Mouse (Mus musculus) kidney, embryonic 14.5 days (tissue): ENCODE results near the gene Epb41l2. TPM values are rescaled to one million over a fixed set of nuclear protein-coding genes. Genes with fewer than 3 reads are reported as not detected.

ENCODE experiments used
- ATAC-seq: fragments of 200-750 bp; cut with Nextera tagmentation; 2 replicates; pipeline ENCODE4 v1.8.0; 2017; ENCODE audit warnings: moderate number of reproducible peaks, mild to moderate bottlenecking, moderate TSS enrichment, moderate library complexity; ENCODE audit not compliant: low FRiP score, low TSS enrichment
- H3K27ac ChIP-seq: fragments of 300-500 bp; sonication (generic); 2 replicates; pipeline ENCODE4 v1.5.1; 2014; ENCODE audit warnings: low read depth, mild to moderate bottlenecking, low read length, moderate library complexity, mixed read lengths
- H3K27me3 ChIP-seq: fragments of 300-500 bp; sonication (generic); 2 replicates; pipeline ENCODE4 v1.6.1; 2014; ENCODE audit warnings: mild to moderate bottlenecking, low read length; ENCODE audit not compliant: control insufficient read depth, insufficient read depth
- H3K36me3 ChIP-seq: fragments of 300-500 bp; sonication (generic); 2 replicates; pipeline ENCODE4 v1.6.1; 2014; ENCODE audit warnings: low read length, mixed read lengths; ENCODE audit not compliant: control insufficient read depth, insufficient read depth
- H3K4me1 ChIP-seq: fragments of 300-500 bp; sonication (generic); 2 replicates; pipeline ENCODE4 v1.6.1; 2014; ENCODE audit warnings: low read length, mixed read lengths; ENCODE audit not compliant: control insufficient read depth, insufficient read depth
- H3K4me2 ChIP-seq: fragments of 300-500 bp; sonication (generic); replicated peaks from 2 replicates; pipeline ENCODE4 v1.6.1; 2014; ENCODE audit warnings: low read depth, mild to moderate bottlenecking, low read length
- H3K4me3 ChIP-seq: fragments of 300-500 bp; sonication (generic); 2 replicates; pipeline ENCODE4 v1.5.1; 2014; ENCODE audit warnings: mild to moderate bottlenecking, low read length
- H3K9ac ChIP-seq: fragments of 300-500 bp; sonication (generic); 2 replicates; pipeline ENCODE4 v1.6.1; 2014; ENCODE audit warnings: low read depth, mild to moderate bottlenecking, low read length, moderate library complexity
- H3K9me3 ChIP-seq: fragments of 300-500 bp; sonication (generic); 2 replicates; pipeline ENCODE4 v1.6.1; 2016; ENCODE audit warnings: low read length; ENCODE audit not compliant: control insufficient read depth
- WGBS: fragments of 180-500 bp; shearing (Covaris S2); extraction: QIAGEN DNeasy Blood & Tissue Kit; methylation state at CpG from one replicate; pipeline ENCODE4 v1.1.7; 2014; 5-methylcytosine and 5-hydroxymethylcytosine counted together
- polyA plus RNA-seq: library from polyadenylated mRNA; unstranded; fragments of >200 nt; fragmentation: Nextera tagmentation; extraction: Ambion mirVana; gene quantifications from 2 replicates; pipeline ENCODE4 v1.2.1, GENCODE M21; 2014

Epb41l2 gene
- polyA plus RNA-seq, 1 experiment from 2014 or later, result 66.4 TPM

DNA sequence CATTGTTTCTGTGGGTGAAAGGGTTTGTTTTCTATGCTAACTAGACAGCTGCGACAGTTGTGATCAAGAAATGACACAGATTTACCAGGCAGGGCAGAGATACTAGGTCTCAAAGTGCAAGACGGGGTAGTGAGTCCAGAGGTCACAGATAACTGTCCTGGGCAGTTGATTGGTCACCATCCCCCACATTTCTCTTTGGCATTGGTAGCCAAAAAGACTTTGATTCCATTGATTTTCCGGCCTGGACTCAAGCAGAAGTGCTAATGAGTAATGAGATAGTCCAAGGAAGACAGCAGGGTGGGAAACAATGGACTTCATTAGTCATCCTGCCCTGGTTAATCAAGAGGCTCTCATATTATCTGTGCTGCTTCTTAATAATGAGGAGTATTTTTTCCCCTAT is 160.4 kb downstream of the Epb41l2 start:
- WGBS, result 80% methylated on average over 3 of the region's 3 CpGs
- ATAC-seq, result no peak

DNA sequence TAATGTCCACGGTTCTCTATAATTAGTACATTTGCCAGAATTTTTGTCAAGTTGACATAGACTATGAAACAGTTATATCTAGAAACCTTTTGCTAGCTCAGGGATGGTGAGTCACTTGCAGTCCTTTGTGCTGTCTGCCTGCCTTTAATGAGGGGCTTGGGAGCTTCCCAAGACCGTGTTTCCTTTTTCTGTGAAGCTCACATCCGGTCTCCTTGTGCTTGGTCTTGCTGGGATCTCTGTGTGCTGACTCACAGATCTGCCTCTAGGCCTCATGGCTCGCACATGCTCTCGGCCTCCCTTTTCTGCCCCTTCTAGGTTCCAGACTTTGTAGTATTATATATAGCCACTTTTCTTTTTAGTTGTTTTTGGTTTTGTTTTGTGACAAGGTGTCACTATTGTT is 160.8 kb downstream of the Epb41l2 start:
- peaks cover 4% of the 10 kb centered on the region; the same call in 1 of the 2 replicates for H3K36me3 ChIP-seq
- ATAC-seq, result no peak
- no peak overlapping the region for H3K9ac ChIP-seq
- WGBS, result 84% methylated on average over 5 of the region's 5 CpGs
- H3K9me3 ChIP-seq, result no peaks in the 10 kb centered on the region
- H3K27me3 ChIP-seq, result no peaks in the 10 kb centered on the region
- no peaks in the 10 kb centered on the region for H3K4me1 ChIP-seq
- no peak overlapping the region for H3K4me3 ChIP-seq
- H3K27ac ChIP-seq, result no peak overlapping the region
- H3K4me2 ChIP-seq, result no peak overlapping the region

More for the DNA sequence above, 160.4 kb downstream of the Epb41l2 start:
- Histone ChIP-seq H3K9me3 (no peaks in the 10 kb centered on the region), H3K27ac (no peak overlapping the region), H3K4me1 (no peaks in the 10 kb centered on the region), H3K9ac (no peak overlapping the region), H3K4me2 (no peak overlapping the region), H3K36me3 (peaks cover 6% of the 10 kb centered on the region; the same call in 1 of the 2 replicates), H3K4me3 (no peak overlapping the region), H3K27me3 (no peaks in the 10 kb centered on the region)

GRCm38 (mm10) chr10:25523727-25524126 is 164.1 kb downstream of the Epb41l2 start:
- no peak overlapping the region for H3K4me3 ChIP-seq
- H3K9ac ChIP-seq, result no peak overlapping the region
- no peak overlapping the region for H3K4me2 ChIP-seq
- H3K4me1 ChIP-seq, result no peaks in the 10 kb centered on the region
- no peak overlapping the region for H3K27ac ChIP-seq
- H3K9me3 ChIP-seq, result no peaks in the 10 kb centered on the region
- 92% methylated on average over 8 of the region's 8 CpGs for WGBS
- no peaks in the 10 kb centered on the region; the same call in 1 of the 2 replicates for H3K36me3 ChIP-seq
- no peaks in the 10 kb centered on the region for H3K27me3 ChIP-seq
- no peak for ATAC-seq

GRCm38 (mm10) chr10:25526156-25526555 is 166.6 kb downstream of the Epb41l2 start:
- WGBS, result 79% methylated on average over 4 of the region's 4 CpGs
- no peak for ATAC-seq
- H3K4me3 ChIP-seq, result no peak overlapping the region

DNA sequence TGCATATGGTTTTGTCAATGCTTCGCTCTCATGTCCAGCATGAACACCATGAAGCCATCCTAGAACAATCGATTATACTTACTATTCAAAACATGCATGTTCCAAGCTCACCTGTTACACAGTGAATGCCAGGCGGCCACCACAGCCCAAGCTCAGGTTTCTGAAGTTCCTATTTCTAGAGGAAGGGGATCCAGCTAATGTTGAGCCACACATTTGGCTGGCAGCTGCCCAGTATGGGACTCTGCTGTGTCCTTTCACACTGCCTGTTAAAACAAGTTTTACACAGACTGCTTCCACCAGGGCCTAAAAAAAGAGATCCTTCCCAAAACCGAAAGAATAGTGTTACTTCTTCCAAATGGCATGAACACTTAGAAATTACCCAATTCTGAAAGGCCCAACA is 167.0 kb downstream of the Epb41l2 start:
- no peak overlapping the region for H3K9ac ChIP-seq
- no peaks in the 10 kb centered on the region; the same call in 1 of the 2 replicates for H3K36me3 ChIP-seq
- no peak overlapping the region for H3K4me2 ChIP-seq
- no peaks in the 10 kb centered on the region for H3K9me3 ChIP-seq
- no peak overlapping the region for H3K27ac ChIP-seq
- H3K4me3 ChIP-seq, result no peak overlapping the region
- no peaks in the 10 kb centered on the region for H3K4me1 ChIP-seq
- ATAC-seq, result no peak
- WGBS, result 93% methylated on average over 4 of the region's 4 CpGs
- H3K27me3 ChIP-seq, result no peaks in the 10 kb centered on the region

More at GRCm38 (mm10) chr10:25526156-25526555, 166.6 kb downstream of the Epb41l2 start:
- no peaks in the 10 kb centered on the region; the same call in 1 of the 2 replicates for H3K36me3 ChIP-seq
- no peaks in the 10 kb centered on the region for H3K27me3 ChIP-seq
- H3K4me1 ChIP-seq, result no peaks in the 10 kb centered on the region
- H3K9ac ChIP-seq, result no peak overlapping the region
- H3K27ac ChIP-seq, result no peak overlapping the region
- H3K4me2 ChIP-seq, result no peak overlapping the region
- H3K9me3 ChIP-seq, result no peaks in the 10 kb centered on the region

GRCm38 (mm10) chr10:25527126-25527525 is 167.5 kb downstream of the Epb41l2 start:
- Histone ChIP-seq H3K36me3 (no peaks in the 10 kb centered on the region; the same call in 1 of the 2 replicates), H3K27me3 (no peaks in the 10 kb centered on the region), H3K9ac (no peak overlapping the region), H3K4me2 (no peak overlapping the region), H3K4me1 (no peaks in the 10 kb centered on the region), H3K4me3 (no peak overlapping the region), H3K9me3 (no peaks in the 10 kb centered on the region), H3K27ac (no peak overlapping the region)
- no peak for ATAC-seq
- WGBS, result 86% methylated on average over 3 of the region's 3 CpGs

- Histone ChIP-seq H3K4me1 (no peaks in the 10 kb centered on the region), H3K4me2 (no peak overlapping the region), H3K9me3 (no peaks in the 10 kb centered on the region), H3K27me3 (no peaks in the 10 kb centered on the region), H3K36me3 (no peaks in the 10 kb centered on the region), H3K9ac (no peak overlapping the region), H3K4me3 (no peak overlapping the region), H3K27ac (no peak overlapping the region)
- WGBS, result 61% methylated on average over 13 of the region's 13 CpGs
- no peak for ATAC-seq
These were observed 171.7 kb downstream of the Epb41l2 start for GRCm38 (mm10) chr10:25531335-25531734.

- Histone ChIP-seq H3K9me3 (no peaks in the 10 kb centered on the region), H3K36me3 (no peaks in the 10 kb centered on the region), H3K27ac (no peak overlapping the region), H3K4me1 (no peaks in the 10 kb centered on the region), H3K4me3 (no peak overlapping the region), H3K9ac (no peak overlapping the region), H3K27me3 (no peaks in the 10 kb centered on the region), H3K4me2 (no peak overlapping the region)
- no peak for ATAC-seq
- WGBS, result 64% methylated on average over 2 of the region's 2 CpGs
These were observed 173.5 kb downstream of the Epb41l2 start for GRCm38 (mm10) chr10:25533105-25533504.

DNA sequence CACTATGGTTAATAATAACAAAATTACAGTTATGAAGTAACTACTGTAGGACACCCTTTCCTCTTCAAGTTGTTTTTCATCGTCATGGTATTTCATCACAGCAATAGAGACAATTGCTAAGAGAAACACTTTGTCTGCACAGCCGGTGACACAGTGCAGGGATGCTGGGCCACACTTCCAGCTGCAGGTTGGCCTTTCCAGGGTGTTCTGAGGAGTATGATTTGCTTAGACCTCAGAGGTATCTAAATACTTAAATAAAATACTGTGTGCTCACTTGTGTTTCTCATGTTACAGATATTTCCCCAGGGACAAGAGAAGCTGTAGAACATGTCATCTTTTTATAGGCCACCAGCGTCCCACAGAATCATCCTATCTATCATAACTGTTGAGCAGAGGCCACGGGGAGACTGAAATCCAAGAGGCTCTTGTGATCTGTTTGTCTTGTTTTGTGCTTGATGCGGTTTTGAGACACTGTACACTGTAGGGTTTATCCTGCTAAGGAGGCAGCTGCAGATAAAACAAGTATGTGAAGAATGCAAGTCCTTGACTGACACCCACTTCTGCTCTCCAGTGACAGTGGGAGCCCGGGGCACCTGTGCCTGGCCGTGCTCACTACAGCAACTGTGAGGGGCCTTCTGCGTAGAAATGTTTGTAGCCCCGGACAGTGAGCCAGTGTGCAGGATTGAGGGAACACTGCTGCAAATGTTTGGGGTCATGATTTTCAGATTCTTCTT is 174.1 kb downstream of the Epb41l2 start:
- H3K27ac ChIP-seq, result no peak overlapping the region
- H3K4me1 ChIP-seq, result no peaks in the 10 kb centered on the region
- no peak overlapping the region for H3K4me2 ChIP-seq
- WGBS, result 69% methylated on average over 9 of the region's 9 CpGs
- no peak overlapping the region for H3K9ac ChIP-seq
- no peaks in the 10 kb centered on the region for H3K9me3 ChIP-seq
- no peak overlapping the region for H3K4me3 ChIP-seq
- H3K36me3 ChIP-seq, result no peaks in the 10 kb centered on the region
- H3K27me3 ChIP-seq, result no peaks in the 10 kb centered on the region
- no peak for ATAC-seq
